Mouse (Mus musculus) heart, postnatal 25 days (tissue): ENCODE measurements around the gene Ap1g2. TPM values are rescaled to one million over a fixed set of nuclear protein-coding genes. Genes with fewer than 3 reads are reported as not detected.

ENCODE experiments used
- DNase-seq: peaks from one replicate; pipeline ENCODE4 v3.0.0; 2022; ENCODE audit warnings: low spot score
- intact Hi-C: fragments of 180-260 bp; cut with DNase I; formaldehyde crosslinking; loops from one replicate; pipeline ENCODE4 v1.15.1; 2025
- total RNA-seq, 2 experiments: library from RNA; stranded (reverse); gene quantifications; 2 replicates each; pipeline ENCODE4 v1.2.3; 2021

The Ap1g2 gene
- total RNA-seq, 2 experiments from 2014 or later: 4.4 to 4.6 TPM

DNA sequence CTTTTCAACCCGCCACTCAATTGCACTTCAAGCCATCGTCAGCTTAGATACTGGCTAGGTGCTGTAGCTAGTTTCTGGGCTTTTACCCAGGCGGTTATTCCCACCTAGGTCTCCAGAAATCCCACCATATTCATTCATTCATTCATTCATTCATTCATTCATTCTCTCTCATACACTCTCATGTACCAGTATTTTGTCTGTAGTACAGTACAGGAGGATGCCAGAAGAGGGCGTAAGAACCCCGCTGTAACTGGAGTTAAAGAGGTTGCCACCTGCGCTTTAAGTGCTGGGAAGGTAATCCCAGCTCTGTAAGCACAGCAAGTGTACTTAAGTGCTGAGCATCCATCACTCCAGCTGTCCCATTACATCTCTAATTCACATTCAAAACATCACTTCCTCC is 12.5 kb downstream of the Ap1g2 start:
- intact Hi-C loops: loop anchor here (2.0 kb wide), 2 partner anchors 15 to 21 kb away; no protein-coding TSS in a partner anchor
- no peak for DNase-seq

- intact Hi-C loops: no loop called here
- peak; percentile 80 for DNase-seq
Measured at GRCm38 (mm10) chr14:55092011-55092577, 14.3 kb downstream of the Ap1g2 start, which contains the start of gene Zfhx2. Gene Zfhx2 (minus strand): TSS chr14:55092324.

DNA sequence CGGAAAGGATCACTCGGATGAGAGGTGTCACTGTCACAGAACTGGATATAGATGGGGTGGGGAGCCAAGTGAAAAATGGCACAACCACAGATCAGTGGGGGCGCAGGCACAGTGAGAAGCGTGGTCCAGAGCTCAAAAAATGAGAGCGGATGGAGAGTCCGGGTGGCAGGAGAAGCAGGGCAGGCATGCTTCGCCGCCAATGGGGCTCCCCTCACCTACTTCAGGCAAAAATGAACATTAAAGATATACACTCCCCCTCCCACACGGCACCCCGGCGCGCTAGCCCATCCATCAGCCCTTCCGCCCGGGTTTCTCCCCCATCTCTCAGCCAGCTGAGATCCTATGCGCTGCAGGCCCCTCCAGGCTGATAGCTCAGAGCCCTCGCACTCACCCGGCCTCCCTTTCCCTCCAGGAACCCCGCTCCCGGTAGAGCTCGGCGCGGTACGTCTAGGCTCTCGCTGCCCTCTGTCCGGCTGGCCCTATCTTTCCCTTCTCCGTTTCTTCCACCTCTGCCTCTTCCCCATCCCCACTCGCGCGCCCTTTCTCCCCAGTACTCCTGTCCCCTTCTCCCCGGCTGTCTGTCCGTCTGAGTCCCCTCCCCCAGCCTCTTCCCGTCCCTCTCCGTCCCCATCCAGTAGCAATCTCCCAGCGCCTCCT is 15.1 kb downstream of the Ap1g2 start:
- DNase-seq: no peak
- intact Hi-C loops: no loop called here

DNA sequence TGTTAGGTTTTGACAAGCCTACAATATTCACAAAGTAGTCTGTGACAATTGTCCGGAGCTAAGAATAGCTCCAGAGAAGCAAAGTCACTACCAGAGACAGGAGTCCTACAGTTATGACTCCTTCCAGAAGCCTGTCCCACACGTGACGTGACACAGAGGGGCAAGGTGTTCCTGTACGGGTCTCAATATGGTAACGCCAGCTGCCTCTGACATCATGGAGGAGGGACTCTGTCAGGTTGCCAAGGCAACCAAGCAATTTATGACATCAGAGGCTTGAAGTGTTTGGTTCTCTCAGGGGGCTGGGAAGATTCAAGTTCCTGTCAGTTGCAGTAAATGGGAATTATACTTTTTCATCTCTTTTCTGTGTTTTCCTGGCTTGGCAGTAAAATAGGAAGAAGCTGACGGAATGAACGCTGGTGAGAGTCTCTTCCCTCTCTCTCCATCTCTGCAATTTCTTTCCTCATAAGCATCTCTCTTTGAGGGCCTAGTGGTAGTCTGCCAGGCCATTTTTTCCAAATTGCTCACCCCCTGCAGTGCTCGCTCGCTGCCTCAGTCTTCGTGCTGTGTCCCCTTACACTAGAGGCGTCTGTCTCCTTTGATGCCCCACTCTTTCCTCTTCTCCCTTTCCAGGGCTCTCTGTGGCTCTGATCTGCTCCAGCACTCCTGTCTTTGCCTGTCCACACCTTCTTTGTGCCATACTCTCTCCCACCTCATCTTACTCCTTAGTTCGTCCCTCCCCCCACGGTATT is 17.0 kb downstream of the Ap1g2 start:
- intact Hi-C loops: no loop called here
- DNase-seq: no peak

GRCm38 (mm10) chr14:55086009-55086514 is 20.3 kb downstream of the Ap1g2 start:
- intact Hi-C loops: no loop called here
- DNase-seq: no peak

GRCm38 (mm10) chr14:55085324-55086008 is 20.9 kb downstream of the Ap1g2 start:
- no peak for DNase-seq
- intact Hi-C loops: no loop called here

- DNase-seq: no peak
- intact Hi-C loops: no loop called here
Measured at GRCm38 (mm10) chr14:55083481-55083880, 22.9 kb downstream of the Ap1g2 start.

DNA sequence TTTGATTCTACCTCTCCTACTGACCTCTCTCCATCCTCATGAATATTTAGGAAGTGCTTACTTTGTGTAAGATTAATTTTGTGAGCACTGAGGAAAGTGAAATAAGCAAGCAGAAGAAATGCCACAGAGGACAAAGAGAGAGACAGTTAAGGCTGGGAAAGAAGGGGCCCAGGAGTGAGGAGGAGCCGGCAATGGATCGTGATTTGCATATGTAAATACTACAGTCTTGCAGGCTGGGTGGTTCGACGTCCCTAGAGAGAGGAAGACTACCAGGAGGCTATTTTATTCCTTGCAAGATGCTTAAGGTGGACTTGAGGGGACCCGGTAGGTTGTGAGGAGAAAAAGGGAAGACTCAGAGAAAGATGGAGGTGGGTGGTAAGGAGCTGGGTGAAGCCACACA is 25.3 kb downstream of the Ap1g2 start:
- DNase-seq: no peak
- intact Hi-C loops: no loop called here

GRCm38 (mm10) chr14:55079214-55079970 is 27.0 kb downstream of the Ap1g2 start:
- DNase-seq: no peak
- intact Hi-C loops: loop anchor here (1.0 to 2.0 kb wide), 2 partner anchors 15 to 55 kb away; partner anchors contain the start of gene Thtpa

DNA sequence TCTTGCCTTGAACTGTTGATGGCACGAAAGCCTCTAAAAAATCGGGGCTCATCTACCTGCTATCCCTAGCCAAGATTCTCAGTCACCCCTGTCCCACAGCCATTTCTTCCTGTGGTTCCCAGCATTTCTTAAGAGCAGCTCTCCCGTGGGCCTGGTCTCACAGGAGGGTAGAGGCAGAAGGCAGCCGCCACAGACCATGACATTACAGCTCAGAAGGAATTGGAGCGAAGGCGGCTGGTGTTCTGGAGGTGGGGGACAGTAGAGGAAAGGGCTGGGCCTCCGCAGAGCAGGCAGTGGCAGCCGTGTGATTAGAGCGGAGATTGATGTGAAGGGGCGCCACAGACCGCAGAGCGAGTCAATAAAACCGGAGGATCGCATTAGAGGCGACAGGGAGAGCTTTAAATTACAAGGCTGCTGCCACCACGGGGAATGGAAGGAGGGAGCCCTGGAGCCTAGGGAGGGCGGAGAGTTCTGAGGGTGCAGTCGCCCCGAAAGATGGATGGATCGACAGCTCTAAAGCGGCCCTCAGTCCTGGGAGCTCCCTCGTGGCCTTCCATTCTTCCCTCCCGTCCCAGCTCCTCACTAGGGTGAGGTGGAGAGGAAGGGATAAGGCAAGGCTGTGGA is 27.9 kb downstream of the Ap1g2 start:
- intact Hi-C loops: loop anchor here (2.0 kb wide), 1 partner anchor 16 kb away; the partner anchor contains the start of gene Thtpa
- no peak for DNase-seq

- intact Hi-C loops: loop anchor here (2.0 kb wide), 1 partner anchor 17 kb away; the partner anchor contains the start of gene Thtpa
- no peak for DNase-seq
Measured at GRCm38 (mm10) chr14:55077481-55078365, 28.7 kb downstream of the Ap1g2 start.

- intact Hi-C loops: no loop called here
- DNase-seq: no peak
Measured at GRCm38 (mm10) chr14:55076956-55077355, 29.4 kb downstream of the Ap1g2 start.

DNA sequence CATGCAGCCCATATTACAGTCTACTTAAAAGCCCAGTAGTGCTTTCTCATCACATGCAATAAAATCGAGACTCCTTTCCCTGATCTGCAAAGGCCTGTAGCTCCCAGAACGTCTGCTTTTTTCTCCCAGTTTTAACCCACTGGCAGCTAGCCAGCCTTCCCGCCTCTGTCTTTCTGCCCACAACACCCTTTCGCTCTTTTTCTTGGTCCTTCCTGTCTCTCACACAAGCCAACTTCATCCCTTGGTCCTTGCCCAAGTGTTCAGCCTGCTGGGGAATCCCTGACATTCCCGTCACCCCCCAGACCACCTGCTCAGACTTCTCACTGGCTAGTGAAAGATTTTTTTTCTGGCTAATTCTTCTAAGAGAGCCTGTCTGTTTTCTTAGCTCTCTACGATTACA is 30.2 kb downstream of the Ap1g2 start:
- intact Hi-C loops: no loop called here
- no peak for DNase-seq

GRCm38 (mm10) chr14:55074416-55074815 is 32.0 kb downstream of the Ap1g2 start:
- intact Hi-C loops: no loop called here
- no peak for DNase-seq

- no peak for DNase-seq
- intact Hi-C loops: no loop called here
Measured at GRCm38 (mm10) chr14:55071756-55072155, 34.6 kb downstream of the Ap1g2 start.

DNA sequence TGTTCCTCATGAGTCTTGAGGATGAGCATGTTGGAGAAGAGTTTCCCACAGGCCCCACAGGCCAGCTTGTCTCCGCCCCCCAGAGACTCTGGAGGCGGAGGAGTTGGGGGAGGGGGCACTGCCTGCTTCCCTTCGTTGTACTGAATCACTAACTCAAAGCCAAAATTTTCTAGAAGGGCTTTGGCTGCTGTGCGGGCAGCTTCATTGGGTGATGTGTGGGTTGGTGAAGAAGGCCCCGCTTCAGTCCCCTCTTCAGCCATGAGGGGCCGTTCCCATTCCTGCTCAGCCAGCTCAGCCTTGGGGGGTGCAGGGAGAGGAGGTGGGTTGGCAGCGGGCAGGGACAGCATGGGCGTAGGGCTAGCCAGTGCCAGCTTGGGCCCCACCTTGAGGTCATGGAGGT is 40.4 kb downstream of the Ap1g2 start:
- intact Hi-C loops: no loop called here
- no peak for DNase-seq

DNA sequence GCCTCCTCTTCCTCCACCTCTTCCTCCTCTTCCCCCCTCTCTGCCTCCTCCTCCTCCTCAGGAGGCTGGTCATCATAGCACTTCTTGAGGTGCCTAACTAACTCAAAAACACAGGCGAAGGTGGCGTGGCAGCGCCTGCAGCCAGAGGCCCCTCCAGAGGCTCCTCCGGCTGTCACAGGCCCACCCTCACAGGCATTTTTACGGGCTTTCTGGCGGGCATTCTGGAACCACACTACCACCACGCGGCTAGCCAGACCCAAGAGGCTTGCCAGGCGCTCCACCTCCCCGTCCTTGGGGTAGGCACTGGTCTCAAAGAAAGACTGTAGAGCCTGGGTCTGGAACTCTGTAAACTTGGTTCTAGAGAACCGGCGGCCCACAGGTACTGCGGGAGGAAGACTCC is 41.0 kb downstream of the Ap1g2 start:
- intact Hi-C loops: no loop called here
- no peak for DNase-seq
